Mouse (Mus musculus) megakaryocyte, embryonic 14.5 days (primary cell): ENCODE data around the gene Psmc3ip. TPM values are rescaled to one million over a fixed set of nuclear protein-coding genes. Genes with fewer than 3 reads are reported as not detected.

ENCODE experiments used
- H3K27me3 ChIP-seq: replicated peaks from 2 replicates; pipeline ENCODE3; 2012; ENCODE audit warnings: inconsistent platforms
- H3K36me3 ChIP-seq: replicated peaks from 2 replicates; pipeline ENCODE3; 2012; ENCODE audit warnings: low read length, inconsistent platforms, mixed read lengths
- H3K4me1 ChIP-seq: 2 replicates; pipeline ENCODE4 v1.6.1; 2012; ENCODE audit warnings: inconsistent platforms
- H3K4me3 ChIP-seq: replicated peaks from 2 replicates; pipeline ENCODE3; 2012; ENCODE audit warnings: moderate library complexity, mild to moderate bottlenecking, inconsistent platforms
- H3K9me3 ChIP-seq: 2 replicates; pipeline ENCODE4 v1.6.1; 2012; ENCODE audit warnings: inconsistent platforms
- FLI1 ChIP-seq: IDR thresholded peaks from 2 replicates; pipeline ENCODE4 v1.6.1; 2012; ENCODE audit warnings: low read length, inconsistent platforms, mixed read lengths
- GATA1 ChIP-seq: IDR thresholded peaks from 3 replicates; pipeline ENCODE4 v1.6.1; 2012; ENCODE audit warnings: mixed read lengths, low read length, inconsistent platforms, borderline replicate concordance
- polyA plus RNA-seq: library from polyadenylated mRNA; stranded (reverse); fragments of >175 nt; gene quantifications from 2 replicates; pipeline ENCODE4 v1.2.3, GENCODE M21; 2012; ENCODE audit warnings: low replicate concordance; ENCODE audit not compliant: insufficient read depth

Psmc3ip gene
- polyA plus RNA-seq, 1 experiment: 10.4 TPM

DNA sequence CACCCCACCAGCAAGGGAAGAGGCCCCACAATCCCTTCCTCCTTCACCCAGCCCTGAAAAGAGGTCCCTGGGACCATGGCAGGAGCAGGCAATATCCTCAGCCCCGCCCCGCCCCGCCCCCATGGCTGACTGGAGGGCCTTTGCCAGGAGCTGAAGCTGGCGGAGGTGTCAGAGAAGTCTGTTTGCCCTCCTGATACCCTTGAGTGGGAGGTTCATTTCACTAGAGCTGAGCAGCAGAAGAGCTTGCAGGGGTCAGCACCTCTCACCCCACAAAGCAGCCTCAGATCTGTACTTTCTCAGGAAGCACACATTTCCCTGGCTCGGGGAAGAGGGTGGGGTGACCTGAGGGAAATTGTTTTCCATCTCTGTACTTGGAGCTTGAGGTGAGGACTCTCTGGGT, 36.5 kb downstream of the Psmc3ip start:
- no peak for TF ChIP-seq FLI1
- no peak for TF ChIP-seq GATA1
- Histone ChIP-seq H3K4me3 (no peak overlapping the region), H3K36me3 (peaks cover 97% of the 10 kb centered on the region), H3K4me1 (peaks cover 98% of the 10 kb centered on the region), H3K9me3 (no peaks in the 10 kb centered on the region), H3K27me3 (no peaks in the 10 kb centered on the region)

DNA sequence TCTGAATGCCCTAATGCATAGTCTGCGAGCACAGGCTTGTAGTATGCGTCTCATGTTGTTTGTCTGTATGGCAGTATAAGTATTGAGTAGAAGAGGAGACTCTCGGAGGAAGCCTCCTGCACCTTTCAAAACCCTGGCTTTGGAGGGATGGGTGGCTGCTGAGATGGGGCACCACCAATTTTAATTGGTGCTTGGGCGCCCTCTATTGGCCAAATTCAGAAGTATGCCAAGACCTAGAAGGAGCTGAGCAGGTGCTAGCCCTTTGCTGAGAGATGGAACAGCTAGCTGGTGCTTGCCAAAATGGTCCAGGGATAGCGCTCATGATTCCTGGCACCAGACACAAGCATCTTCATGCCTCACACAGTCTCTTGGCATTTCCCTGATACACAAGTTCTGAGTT, 37.4 kb downstream of the Psmc3ip start:
- H3K9me3 ChIP-seq: peaks cover 8% of the 10 kb centered on the region
- H3K36me3 ChIP-seq: peaks cover 99% of the 10 kb centered on the region
- H3K27me3 ChIP-seq: no peaks in the 10 kb centered on the region
- H3K4me1 ChIP-seq: peaks cover 94% of the 10 kb centered on the region
- no peak overlapping the region for H3K4me3 ChIP-seq
- TF ChIP-seq GATA1 (no peak), FLI1 (no peak)

DNA sequence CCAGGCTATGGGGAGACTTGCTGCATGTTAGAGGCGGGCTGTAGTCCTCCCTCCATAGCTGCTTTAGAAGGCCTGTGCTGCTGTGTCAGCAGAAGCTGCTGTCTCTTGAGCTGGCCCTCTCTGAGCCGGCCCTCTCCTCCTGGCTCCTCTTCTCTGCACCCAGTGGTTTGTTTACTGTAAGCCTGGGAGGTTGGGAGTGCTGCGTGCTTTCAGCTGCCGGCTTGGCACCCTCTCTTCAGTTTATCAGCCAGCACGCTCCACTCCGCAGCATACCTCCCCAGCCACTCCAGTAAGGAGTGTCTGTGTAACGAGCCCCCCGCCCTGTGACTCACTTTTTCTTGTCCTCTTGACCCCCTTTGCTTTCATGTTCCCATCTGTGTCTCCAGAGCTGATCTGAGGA, 38.4 kb downstream of the Psmc3ip start:
- Histone ChIP-seq H3K36me3 (peaks cover 99% of the 10 kb centered on the region), H3K9me3 (peaks cover 13% of the 10 kb centered on the region), H3K27me3 (no peaks in the 10 kb centered on the region), H3K4me3 (no peak overlapping the region), H3K4me1 (peaks cover 91% of the 10 kb centered on the region)
- TF ChIP-seq FLI1 (no peak), GATA1 (no peak)

DNA sequence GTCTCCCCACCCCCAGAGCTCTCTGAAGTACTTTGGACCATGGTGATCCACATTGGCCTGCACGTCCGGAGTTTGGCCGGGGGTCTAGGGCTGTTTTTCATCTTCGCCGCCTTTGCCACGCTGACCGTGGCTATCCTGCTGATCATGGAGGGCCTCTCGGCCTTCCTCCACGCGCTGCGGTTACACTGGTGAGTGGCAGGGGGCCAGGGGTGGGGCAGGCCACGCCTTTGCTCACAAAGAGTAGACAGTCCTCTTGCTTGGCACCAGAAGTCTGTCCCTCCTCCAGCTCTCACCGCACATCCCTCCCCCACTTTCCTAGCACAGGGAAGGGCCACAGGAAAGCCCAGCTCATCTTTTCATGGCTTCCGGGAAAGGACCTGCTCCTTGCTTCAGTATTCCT, 39.8 kb downstream of the Psmc3ip start:
- H3K27me3 ChIP-seq: no peaks in the 10 kb centered on the region
- H3K4me1 ChIP-seq: peaks cover 88% of the 10 kb centered on the region
- H3K9me3 ChIP-seq: peaks cover 13% of the 10 kb centered on the region
- H3K36me3 ChIP-seq: peaks cover 100% of the 10 kb centered on the region
- TF ChIP-seq GATA1 (no peak), FLI1 (no peak)
- H3K4me3 ChIP-seq: no peak overlapping the region

- TF ChIP-seq GATA1: no peak
- TF ChIP-seq FLI1: no peak
- H3K4me3 ChIP-seq: no peak overlapping the region
- peaks cover 86% of the 10 kb centered on the region for H3K4me1 ChIP-seq
- H3K27me3 ChIP-seq: no peaks in the 10 kb centered on the region
- peaks cover 13% of the 10 kb centered on the region for H3K9me3 ChIP-seq
- H3K36me3 ChIP-seq: peaks cover 100% of the 10 kb centered on the region
Measured at GRCm38 (mm10) chr11:101053974-101054373, 41.3 kb downstream of the Psmc3ip start.

- Histone ChIP-seq H3K36me3 (peaks cover 100% of the 10 kb centered on the region), H3K4me1 (peaks cover 84% of the 10 kb centered on the region), H3K4me3 (no peak overlapping the region), H3K27me3 (no peaks in the 10 kb centered on the region), H3K9me3 (peaks cover 13% of the 10 kb centered on the region)
- TF ChIP-seq GATA1 (no peak), FLI1 (no peak)
Measured at GRCm38 (mm10) chr11:101052751-101053473, 42.3 kb downstream of the Psmc3ip start.

DNA sequence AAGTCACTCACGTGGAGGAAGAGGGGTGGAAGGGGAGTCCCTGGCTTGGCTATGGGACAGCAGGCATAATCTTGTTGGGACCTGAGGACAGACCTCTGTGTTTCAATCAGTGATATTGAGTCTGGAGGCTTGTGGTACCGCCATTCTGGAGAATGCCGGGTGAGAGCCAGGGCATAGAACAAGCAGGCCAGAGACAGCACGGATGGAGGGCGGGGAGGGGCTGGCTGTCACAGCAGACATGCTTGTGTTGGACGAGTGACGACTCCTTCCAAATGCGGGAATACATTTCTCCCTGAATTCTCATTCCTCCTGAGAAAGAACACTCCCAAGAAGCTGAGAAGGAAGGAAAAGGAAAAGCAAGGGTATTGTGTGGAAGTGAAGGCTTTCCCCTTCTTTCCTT, 43.6 kb downstream of the Psmc3ip start:
- peaks cover 84% of the 10 kb centered on the region for H3K4me1 ChIP-seq
- H3K4me3 ChIP-seq: no peak overlapping the region
- H3K27me3 ChIP-seq: no peaks in the 10 kb centered on the region
- H3K9me3 ChIP-seq: peaks cover 13% of the 10 kb centered on the region
- H3K36me3 ChIP-seq: peaks cover 100% of the 10 kb centered on the region
- no peak for TF ChIP-seq GATA1
- no peak for TF ChIP-seq FLI1

DNA sequence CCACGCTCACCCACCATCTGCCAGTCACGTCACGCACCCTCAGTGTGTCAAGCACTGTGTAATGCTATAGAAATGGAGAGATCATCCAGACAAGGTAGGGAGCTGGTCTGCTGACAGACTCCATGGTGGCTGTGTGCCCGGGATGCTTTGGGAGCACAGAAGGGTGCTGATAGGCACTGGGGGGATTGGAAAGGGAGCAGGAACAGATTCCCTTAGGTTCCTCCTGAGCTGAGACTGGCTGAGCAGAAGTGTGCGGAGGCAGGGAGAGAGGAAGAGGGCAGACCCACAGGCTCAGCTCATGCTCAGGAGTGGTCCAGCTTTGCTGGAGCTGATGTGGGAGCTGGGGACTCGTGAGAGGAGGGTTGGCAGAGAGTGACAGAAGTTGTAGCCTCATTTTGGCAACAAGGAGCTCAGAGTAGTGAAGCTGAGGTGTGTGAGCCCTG, 44.2 kb downstream of the Psmc3ip start:
- Histone ChIP-seq H3K27me3 (no peaks in the 10 kb centered on the region), H3K4me3 (peak overlapping the region; percentile 2), H3K9me3 (peaks cover 13% of the 10 kb centered on the region), H3K4me1 (peaks cover 84% of the 10 kb centered on the region), H3K36me3 (peaks cover 100% of the 10 kb centered on the region)
- no peak for TF ChIP-seq FLI1
- TF ChIP-seq GATA1: no peak

GRCm38 (mm10) chr11:101050359-101050758, 44.9 kb downstream of the Psmc3ip start:
- TF ChIP-seq FLI1 (no peak), GATA1 (no peak)
- Histone ChIP-seq H3K36me3 (peaks cover 100% of the 10 kb centered on the region), H3K4me3 (no peak overlapping the region), H3K27me3 (no peaks in the 10 kb centered on the region), H3K4me1 (peaks cover 84% of the 10 kb centered on the region), H3K9me3 (peaks cover 13% of the 10 kb centered on the region)

DNA sequence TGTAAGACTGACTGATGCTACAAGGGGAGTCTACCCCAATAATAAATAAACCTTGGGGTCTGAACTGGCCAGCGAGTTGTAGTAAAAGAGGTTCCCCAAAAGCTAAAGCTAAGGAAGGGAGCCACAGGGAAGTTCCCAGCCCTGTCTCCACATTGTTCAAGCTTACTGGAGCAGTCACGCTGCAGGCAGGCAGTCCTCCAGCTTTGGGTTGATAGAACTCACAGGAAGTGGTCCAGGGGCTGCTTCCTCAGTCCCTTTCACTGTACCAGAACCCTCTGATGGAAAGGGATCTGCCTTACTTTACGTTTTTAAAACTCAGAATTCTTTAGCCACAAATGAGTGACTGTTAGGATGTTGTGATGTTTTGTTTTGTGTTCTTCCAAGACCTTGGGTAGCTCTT, 47.7 kb downstream of the Psmc3ip start:
- Histone ChIP-seq H3K9me3 (peaks cover 2% of the 10 kb centered on the region; the same call in 1 of the 2 replicates), H3K36me3 (peaks cover 100% of the 10 kb centered on the region), H3K4me1 (peaks cover 83% of the 10 kb centered on the region), H3K27me3 (no peaks in the 10 kb centered on the region), H3K4me3 (peak overlapping the region; percentile 12)
- TF ChIP-seq GATA1 (no peak), FLI1 (no peak)
